In the genomic region with DNA sequence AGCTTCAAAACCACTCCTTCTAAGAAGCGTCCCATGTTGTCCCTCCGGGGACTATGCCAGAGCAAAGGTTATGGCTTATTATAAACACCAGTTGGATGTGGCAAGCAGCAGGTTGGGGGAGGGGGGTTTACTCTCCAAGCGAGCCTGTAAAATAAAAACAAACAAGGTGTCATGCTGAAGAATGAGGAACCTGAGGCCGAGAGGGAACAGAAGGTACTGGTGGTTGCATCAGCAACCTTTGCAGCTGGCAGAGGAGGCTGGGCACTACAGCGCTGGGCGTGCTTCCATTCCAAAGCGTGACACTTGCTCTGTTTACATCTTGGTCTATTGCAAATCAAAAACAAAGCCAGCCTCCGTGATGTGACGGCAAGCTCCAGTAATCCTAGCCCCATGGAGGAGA, we compare ENCODE assay signal across 18 mouse cellular contexts. TPM values are rescaled to one million over a fixed set of nuclear protein-coding genes. Genes with fewer than 3 reads are reported as not detected.
DNase-seq lines count a peak whose midpoint lies in the region; ATAC-seq and TF ChIP-seq lines count a peak whose summit lies in the region.
"Had no signal": no experiment of that assay in that cellular context is flagged by ENCODE, and none has a peak within 500 bp of the region (broad histone marks: within the 10 kb centered on the region; RNA-seq: fewer than 3 reads in every experiment).

No protein-coding gene starts in this region.

- no peaks in the 10 kb centered on the region for H3K27me3 ChIP-seq in spleen, adult 2 months (ENCODE audit: control insufficient read depth, insufficient read depth, low read length)
- no peaks in the 10 kb centered on the region for H3K27me3 ChIP-seq in embryonic facial prominence, embryonic 15.5 days
- no peaks in the 10 kb centered on the region for H3K27me3 ChIP-seq in lung, postnatal 0 days (replicated peaks; ENCODE audit: insufficient read depth, low read length)
- no peaks in the 10 kb centered on the region for H3K27me3 ChIP-seq in stomach, embryonic 15.5 days (replicated peaks)
- H3K27me3 ChIP-seq: forebrain, embryonic 15.5 days had no signal

- peak overlapping the region; percentile 0; the same call in 1 of the 2 replicates for H3K27ac ChIP-seq in spleen, adult 2 months (ENCODE audit: insufficient read depth, low read length)
- H3K27ac ChIP-seq in embryonic facial prominence, embryonic 15.5 days (replicated peaks): 0 out of 2 replicates have a peak overlapping the region, but pooled peaks have one; percentile 24
- H3K27ac ChIP-seq in lung, postnatal 0 days (ENCODE audit: low read length): peak overlapping the region; percentile 84
- H3K27ac ChIP-seq in stomach, embryonic 15.5 days: peak overlapping the region; percentile 6; the same call in 1 of the 2 replicates
- H3K27ac ChIP-seq in left cerebral cortex, adult 2 months: no peak overlapping the region
- H3K27ac ChIP-seq: forebrain, embryonic 15.5 days; hindbrain, embryonic 13.5 days; kidney, embryonic 15.5 days; macrophage had no signal

- TF ChIP-seq CTCF in spleen, adult 2 months (IDR thresholded peaks at IDR 0.05; ENCODE audit: extremely low read depth, insufficient read depth, insufficient read length, insufficient replicate concordance): no peak
- TF ChIP-seq CTCF in lung, postnatal 0 days (IDR thresholded peaks at IDR 0.05): no peak
- no peak for TF ChIP-seq CTCF in left cerebral cortex, adult 2 months (IDR thresholded peaks at IDR 0.05)

- no peaks in the 10 kb centered on the region for H3K9me3 ChIP-seq in embryonic facial prominence, embryonic 15.5 days (replicated peaks)
- H3K9me3 ChIP-seq in lung, postnatal 0 days (ENCODE audit: low read length): no peaks in the 10 kb centered on the region
- no peaks in the 10 kb centered on the region for H3K9me3 ChIP-seq in stomach, embryonic 15.5 days
- H3K9me3 ChIP-seq: forebrain, embryonic 15.5 days; G1E; hindbrain, embryonic 13.5 days; kidney, embryonic 15.5 days had no signal

- no peak overlapping the region for H3K4me3 ChIP-seq in spleen, adult 2 months (ENCODE audit: extremely low read depth, insufficient read depth, insufficient read length)
- no peak overlapping the region for H3K4me3 ChIP-seq in embryonic facial prominence, embryonic 15.5 days (replicated peaks)
- H3K4me3 ChIP-seq in lung, postnatal 0 days (ENCODE audit: low read depth, low read length): no peak overlapping the region
- no peak overlapping the region for H3K4me3 ChIP-seq in stomach, embryonic 15.5 days (replicated peaks)
- H3K4me3 ChIP-seq in left cerebral cortex, adult 2 months: no peak overlapping the region
- H3K4me3 ChIP-seq: forebrain, embryonic 15.5 days; hindbrain, embryonic 13.5 days; kidney, embryonic 15.5 days had no signal

- peak; percentile 95 for TF ChIP-seq EP300 in lung, postnatal 0 days (IDR thresholded peaks at IDR 0.05)

- no peak overlapping the region for H3K4me2 ChIP-seq in embryonic facial prominence, embryonic 15.5 days (replicated peaks)
- no peak overlapping the region for H3K4me2 ChIP-seq in lung, postnatal 0 days (replicated peaks; ENCODE audit: low read depth, low read length)
- H3K4me2 ChIP-seq in stomach, embryonic 15.5 days: no peak overlapping the region
- H3K4me2 ChIP-seq: forebrain, embryonic 15.5 days; hindbrain, embryonic 13.5 days; kidney, embryonic 15.5 days had no signal

- H3K36me3 ChIP-seq in spleen, adult 2 months (ENCODE audit: control insufficient read depth, insufficient read depth, low read length): no peaks in the 10 kb centered on the region
- H3K36me3 ChIP-seq in embryonic facial prominence, embryonic 15.5 days: no peaks in the 10 kb centered on the region
- H3K36me3 ChIP-seq in lung, postnatal 0 days (ENCODE audit: insufficient read depth, low read length): no peaks in the 10 kb centered on the region
- H3K36me3 ChIP-seq in stomach, embryonic 15.5 days: no peaks in the 10 kb centered on the region
- H3K36me3 ChIP-seq: forebrain, embryonic 15.5 days; hindbrain, embryonic 13.5 days; kidney, embryonic 15.5 days had no signal

- H3K4me1 ChIP-seq in spleen, adult 2 months (ENCODE audit: control insufficient read depth, insufficient read depth, insufficient read length): peaks cover 10% of the 10 kb centered on the region; the same call in 1 of the 2 replicates
- H3K4me1 ChIP-seq in embryonic facial prominence, embryonic 15.5 days: peaks cover 24% of the 10 kb centered on the region
- peaks cover 21% of the 10 kb centered on the region for H3K4me1 ChIP-seq in lung, postnatal 0 days (ENCODE audit: insufficient read depth, low read depth, low read length)
- H3K4me1 ChIP-seq in stomach, embryonic 15.5 days: peaks cover 28% of the 10 kb centered on the region

- 32% methylated on average over 9 of the region's 9 CpGs for WGBS in spleen, adult 2 months
- WGBS in embryonic facial prominence, embryonic 15.5 days: 24% methylated on average over 9 of the region's 9 CpGs
- WGBS in lung, postnatal 0 days: 9% methylated on average over 9 of the region's 9 CpGs
- 13% methylated on average over 9 of the region's 9 CpGs for WGBS in stomach, embryonic 15.5 days

- intact Hi-C loops in left cerebral cortex, postnatal 4 days (cut with DNase I): no loop called here
- intact Hi-C loops in left cerebral cortex, adult 2 months (cut with DNase I): no loop called here

- TF ChIP-seq POLR2A in spleen, adult 2 months (IDR thresholded peaks at IDR 0.05; ENCODE audit: low read depth, low read length): no peak

- no peak for DNase-seq in spleen, adult 2 months (ENCODE audit: low read depth in 1 of 2, low spot score in 2 of 2)
- DNase-seq in spleen, postnatal 4 days (ENCODE audit: low spot score in 2 of 2): no peak
- DNase-seq in lung, postnatal 0 days (ENCODE audit: low spot score): peak; percentile 92
- no peak for DNase-seq in spleen, adult 18-20 months
- no peak for DNase-seq in left cerebral cortex, postnatal 4 days
- DNase-seq in left cerebral cortex, adult 2 months (ENCODE audit: extremely low spot score in 1 of 2, low spot score in 2 of 2): no peak
- DNase-seq: adrenal gland, postnatal 25 days; cerebellum, adult 8-10 months; layer of hippocampus, postnatal 36 days had no signal

- H3K9ac ChIP-seq in embryonic facial prominence, embryonic 15.5 days: no peak overlapping the region
- H3K9ac ChIP-seq in lung, postnatal 0 days (replicated peaks; ENCODE audit: low read depth): no peak overlapping the region
- H3K9ac ChIP-seq in stomach, embryonic 15.5 days: no peak overlapping the region
- H3K9ac ChIP-seq: forebrain, embryonic 15.5 days; hindbrain, embryonic 13.5 days; kidney, embryonic 15.5 days had no signal

- no peak for ATAC-seq in embryonic facial prominence, embryonic 15.5 days (ENCODE audit: insufficient number of reproducible peaks, low FRiP score, low TSS enrichment, low read depth)
- peak; percentile 36 for ATAC-seq in lung, postnatal 0 days
- no peak for ATAC-seq in stomach, embryonic 15.5 days (ENCODE audit: insufficient read depth, low FRiP score, low read depth)
- ATAC-seq: forebrain, embryonic 15.5 days had no signal

RNA-seq across cellular contexts. Expression of a gene that starts 1.9 kb away (rescaled TPM):
- polyA plus RNA-seq in spleen, adult 2 months (2012; rRNA removed): 22.5 and 30.2 TPM in 2 replicates
- polyA plus RNA-seq in embryonic facial prominence, embryonic 15.5 days (2015; fragmentation: Nextera tagmentation; extraction: Ambion mirVana): 16.4 and 18.0 TPM in 2 replicates
- polyA plus RNA-seq in lung, postnatal 0 days (2015; fragmentation: Nextera tagmentation; extraction: Ambion mirVana): 12.1 and 13.9 TPM in 2 replicates
- 15.8 and 16.3 TPM in 2 replicates for polyA plus RNA-seq in stomach, embryonic 15.5 days (2015; fragmentation: Nextera tagmentation; extraction: Ambion mirVana)
- 10 to 100 TPM; 64.1 to 67.3 TPM for total RNA-seq in left cerebral cortex, postnatal 4 days (2021)
- total RNA-seq in left cerebral cortex, adult 2 months (2021): 100 to 1,000 TPM in 1 of 2 experiments, 10 to 100 TPM in 1; 97.8 to 104 TPM

RNA-seq across cellular contexts. Expression of a gene that starts 9.7 kb away (rescaled TPM):
- 50.0 and 52.4 TPM in 2 replicates for polyA plus RNA-seq in spleen, adult 2 months (2012; rRNA removed)
- polyA plus RNA-seq in embryonic facial prominence, embryonic 15.5 days (2015; fragmentation: Nextera tagmentation; extraction: Ambion mirVana): 197 and 206 TPM in 2 replicates
- polyA plus RNA-seq in lung, postnatal 0 days (2015; fragmentation: Nextera tagmentation; extraction: Ambion mirVana): 411 and 449 TPM in 2 replicates
- polyA plus RNA-seq in stomach, embryonic 15.5 days (2015; fragmentation: Nextera tagmentation; extraction: Ambion mirVana): 179 and 217 TPM in 2 replicates
- 100 to 1,000 TPM; 145 to 167 TPM for total RNA-seq in left cerebral cortex, postnatal 4 days (2021)
- 100 to 1,000 TPM; 178 to 181 TPM for total RNA-seq in left cerebral cortex, adult 2 months (2021)

RNA-seq across cellular contexts. Expression of a gene that starts 36.3 kb away (rescaled TPM):
- not detected in 2 replicates for polyA plus RNA-seq in spleen, adult 2 months (2012; rRNA removed)
- polyA plus RNA-seq in embryonic facial prominence, embryonic 15.5 days (2015; fragmentation: Nextera tagmentation; extraction: Ambion mirVana): not detected in 2 replicates
- not detected in 2 replicates for polyA plus RNA-seq in lung, postnatal 0 days (2015; fragmentation: Nextera tagmentation; extraction: Ambion mirVana)
- polyA plus RNA-seq in stomach, embryonic 15.5 days (2015; fragmentation: Nextera tagmentation; extraction: Ambion mirVana): not detected in 2 replicates
- total RNA-seq in left cerebral cortex, postnatal 4 days (2021): not detected
- total RNA-seq in left cerebral cortex, adult 2 months (2021): not detected
- total RNA-seq: adrenal gland, postnatal 25 days; G1E; heart, adult 8-10 months; layer of hippocampus, postnatal 36 days had no signal
- polyA plus RNA-seq: forebrain, embryonic 15.5 days; G1E; hindbrain, embryonic 13.5 days; kidney, embryonic 15.5 days; macrophage; stomach, embryonic 16.5 days had no signal
